Mouse (Mus musculus) heart, embryonic 12.5 days (tissue): ENCODE results near the gene Hoxb4. TPM values are rescaled to one million over a fixed set of nuclear protein-coding genes. Genes with fewer than 3 reads are reported as not detected.
A peak's percentile ranks its signal among the peaks of the same experiment; 100 is the strongest.

Source experiments
- ATAC-seq: fragments of 200-750 bp; cut with Nextera tagmentation; 2 replicates; pipeline ENCODE4 v1.8.0; 2017; ENCODE audit warnings: moderate TSS enrichment, moderate library complexity; ENCODE audit not compliant: insufficient number of reproducible peaks, low FRiP score
- H3K27ac ChIP-seq: fragments of 300-500 bp; sonication (generic); 2 replicates; pipeline ENCODE4 v1.5.1; 2016; ENCODE audit warnings: mild to moderate bottlenecking, moderate library complexity; ENCODE audit not compliant: poor library complexity, severe bottlenecking
- H3K27me3 ChIP-seq: fragments of 300-500 bp; sonication (generic); replicated peaks from 2 replicates; pipeline ENCODE4 v1.6.1; 2016; ENCODE audit warnings: mild to moderate bottlenecking, moderate library complexity
- H3K36me3 ChIP-seq: fragments of 300-500 bp; sonication (generic); 2 replicates; pipeline ENCODE4 v1.6.1; 2016; ENCODE audit warnings: mild to moderate bottlenecking, moderate library complexity
- H3K4me1 ChIP-seq: fragments of 300-500 bp; sonication (generic); replicated peaks from 2 replicates; pipeline ENCODE4 v1.6.1; 2016; ENCODE audit warnings: mild to moderate bottlenecking
- H3K4me2 ChIP-seq: fragments of 300-500 bp; sonication (generic); 2 replicates; pipeline ENCODE4 v1.6.1; 2016; ENCODE audit warnings: mild to moderate bottlenecking, moderate library complexity
- H3K4me3 ChIP-seq: fragments of 300-500 bp; sonication (generic); 2 replicates; pipeline ENCODE4 v1.5.1; 2016; ENCODE audit warnings: mild to moderate bottlenecking
- H3K9ac ChIP-seq: fragments of 300-500 bp; sonication (generic); 2 replicates; pipeline ENCODE4 v1.6.1; 2016; ENCODE audit warnings: mild to moderate bottlenecking, moderate library complexity
- H3K9me3 ChIP-seq: fragments of 300-500 bp; sonication (generic); replicated peaks from 2 replicates; pipeline ENCODE4 v1.6.1; 2016; ENCODE audit warnings: mild to moderate bottlenecking, moderate library complexity
- WGBS: fragments of 180-500 bp; shearing (Covaris S2); methylation state at CpG from one replicate; pipeline ENCODE4 v1.1.7; 2016; 5-methylcytosine and 5-hydroxymethylcytosine counted together
- polyA plus RNA-seq: library from polyadenylated mRNA; unstranded; fragments of >200 nt; fragmentation: Nextera tagmentation; extraction: Ambion mirVana; gene quantifications from 2 replicates; pipeline ENCODE4 v1.2.1, GENCODE M21; 2016

Hoxb4 gene
- polyA plus RNA-seq, 1 experiment from 2014 or later: 0.32 TPM

DNA sequence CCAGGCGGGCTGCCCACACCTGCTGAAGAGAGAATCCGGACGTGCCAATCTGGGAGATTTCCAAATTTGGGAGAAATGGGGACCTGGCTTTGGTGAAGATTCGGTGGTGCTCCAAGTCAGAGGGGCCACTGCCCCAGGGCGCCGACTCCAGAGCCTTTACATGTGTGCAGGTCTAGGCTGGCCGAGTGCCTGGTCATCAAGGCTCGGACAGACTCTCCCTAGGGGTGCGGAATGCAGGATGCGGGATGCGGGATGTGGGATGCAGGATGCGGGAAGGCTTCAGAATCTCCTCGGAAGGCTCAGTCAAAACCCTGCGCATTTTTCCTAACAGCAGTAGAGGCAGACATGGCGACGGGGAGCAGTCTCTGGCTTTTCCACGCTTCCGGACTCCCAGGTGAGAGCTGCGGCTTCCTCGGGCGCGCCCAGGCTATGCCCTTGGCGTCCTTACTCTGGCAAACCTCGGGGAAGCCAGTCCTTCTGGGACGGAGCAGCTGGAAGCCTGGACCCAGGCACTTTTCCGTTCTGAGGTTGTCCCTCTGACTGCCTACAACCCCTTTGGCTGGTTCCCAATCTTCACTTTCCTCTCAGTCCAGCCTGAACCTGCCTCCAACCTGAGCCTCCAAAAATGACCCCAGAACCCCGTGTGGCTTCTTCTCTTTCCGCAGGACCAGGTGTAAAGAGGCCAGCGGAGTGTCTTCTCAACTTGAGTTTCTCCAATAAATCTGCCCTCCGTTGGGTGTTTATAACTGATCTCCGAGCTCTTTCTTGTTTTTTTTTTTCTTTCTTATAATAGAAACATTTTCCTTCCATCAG, 38.4 kb upstream of the Hoxb4 start:
- no peak overlapping the region for H3K9ac ChIP-seq
- H3K27ac ChIP-seq: no peak overlapping the region
- WGBS: 3% methylated on average over 31 of the region's 31 CpGs
- peaks cover 11% of the 10 kb centered on the region for H3K4me1 ChIP-seq
- ATAC-seq: no peak
- peaks cover 93% of the 10 kb centered on the region for H3K27me3 ChIP-seq
- H3K36me3 ChIP-seq: no peaks in the 10 kb centered on the region
- no peak overlapping the region for H3K4me3 ChIP-seq
- H3K4me2 ChIP-seq: no peak overlapping the region
- H3K9me3 ChIP-seq: no peaks in the 10 kb centered on the region

DNA sequence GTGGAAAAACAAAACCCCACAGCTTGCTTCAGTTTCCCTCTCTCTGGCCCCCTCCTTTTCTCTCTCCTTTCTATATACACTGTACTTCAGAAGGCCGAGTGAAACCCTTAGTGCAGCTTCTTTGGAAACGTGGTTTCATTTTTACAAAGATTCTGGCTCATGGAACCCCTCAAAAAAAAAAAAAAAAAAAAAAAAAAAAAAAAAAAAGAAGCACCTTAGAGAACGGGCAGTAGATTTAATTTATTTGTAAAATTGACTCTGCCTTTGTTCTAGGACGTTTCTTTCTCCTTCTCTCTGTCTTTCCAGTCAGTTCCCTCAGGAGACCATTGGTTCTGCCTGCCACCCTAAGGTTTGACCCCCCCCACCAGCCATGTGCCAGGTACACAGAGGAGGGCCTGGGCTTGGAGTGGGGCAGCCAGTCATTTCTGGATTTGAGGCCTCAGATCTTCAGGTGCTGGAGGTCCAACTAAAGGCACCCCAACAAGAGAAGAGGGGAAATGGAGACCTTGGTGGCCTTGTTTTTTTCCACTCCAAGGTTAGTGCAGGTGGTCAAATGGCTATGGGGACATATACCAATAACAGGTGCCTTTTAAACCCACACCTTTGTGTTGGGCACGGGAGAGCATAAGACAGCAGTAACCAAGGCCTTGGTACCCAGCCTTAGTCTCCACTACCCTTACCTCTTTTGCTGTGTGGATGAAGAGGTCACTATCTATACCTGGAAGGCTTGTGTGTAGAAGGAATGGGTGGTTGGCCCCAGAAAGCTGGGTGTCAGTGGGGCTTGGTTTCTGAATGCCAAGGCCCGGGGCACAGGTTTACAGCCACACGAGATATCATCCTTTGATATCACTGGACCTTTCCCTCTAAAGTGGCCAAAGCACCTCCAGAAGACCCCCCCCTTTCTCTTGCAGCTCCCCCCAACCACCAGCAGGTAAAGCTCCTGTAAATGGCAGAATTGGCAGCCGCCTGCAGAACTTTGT, 37.4 kb upstream of the Hoxb4 start:
- H3K36me3 ChIP-seq: no peaks in the 10 kb centered on the region
- WGBS: 12% methylated on average over 8 of the region's 8 CpGs

DNA sequence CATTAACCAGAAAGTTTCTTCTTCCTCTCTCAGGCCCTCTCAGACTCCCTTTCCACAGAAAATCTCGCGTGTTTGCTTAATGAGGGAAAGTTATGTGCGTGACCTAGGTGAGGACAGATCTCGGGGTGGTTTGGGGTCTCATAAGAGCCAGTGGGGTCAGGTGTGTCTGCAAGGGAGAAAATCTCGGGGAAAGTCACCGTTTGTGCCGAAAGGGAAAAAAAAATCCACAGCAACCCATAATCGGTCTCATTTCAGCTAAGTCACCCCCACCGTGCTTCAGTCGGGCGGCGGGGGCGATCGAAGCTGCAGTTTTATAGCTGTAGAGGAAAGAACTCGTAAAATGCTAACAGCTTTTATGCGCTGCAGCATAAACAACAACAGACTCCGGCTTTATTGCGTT, 36.7 kb upstream of the Hoxb4 start:
- no peak overlapping the region for H3K27ac ChIP-seq
- peaks cover 93% of the 10 kb centered on the region for H3K27me3 ChIP-seq
- no peaks in the 10 kb centered on the region for H3K36me3 ChIP-seq
- no peak overlapping the region for H3K4me2 ChIP-seq
- H3K9ac ChIP-seq: no peak overlapping the region
- WGBS: 5% methylated on average over 18 of the region's 18 CpGs
- no peak for ATAC-seq
- no peak overlapping the region for H3K4me3 ChIP-seq
- H3K4me1 ChIP-seq: peaks cover 22% of the 10 kb centered on the region
- no peaks in the 10 kb centered on the region for H3K9me3 ChIP-seq

More for the DNA sequence above, 37.4 kb upstream of the Hoxb4 start:
- Histone ChIP-seq H3K4me3 (no peak overlapping the region), H3K27ac (no peak overlapping the region), H3K4me1 (peaks cover 18% of the 10 kb centered on the region), H3K9ac (no peak overlapping the region), H3K27me3 (peaks cover 93% of the 10 kb centered on the region), H3K9me3 (no peaks in the 10 kb centered on the region), H3K4me2 (no peak overlapping the region)
- no peak for ATAC-seq

DNA sequence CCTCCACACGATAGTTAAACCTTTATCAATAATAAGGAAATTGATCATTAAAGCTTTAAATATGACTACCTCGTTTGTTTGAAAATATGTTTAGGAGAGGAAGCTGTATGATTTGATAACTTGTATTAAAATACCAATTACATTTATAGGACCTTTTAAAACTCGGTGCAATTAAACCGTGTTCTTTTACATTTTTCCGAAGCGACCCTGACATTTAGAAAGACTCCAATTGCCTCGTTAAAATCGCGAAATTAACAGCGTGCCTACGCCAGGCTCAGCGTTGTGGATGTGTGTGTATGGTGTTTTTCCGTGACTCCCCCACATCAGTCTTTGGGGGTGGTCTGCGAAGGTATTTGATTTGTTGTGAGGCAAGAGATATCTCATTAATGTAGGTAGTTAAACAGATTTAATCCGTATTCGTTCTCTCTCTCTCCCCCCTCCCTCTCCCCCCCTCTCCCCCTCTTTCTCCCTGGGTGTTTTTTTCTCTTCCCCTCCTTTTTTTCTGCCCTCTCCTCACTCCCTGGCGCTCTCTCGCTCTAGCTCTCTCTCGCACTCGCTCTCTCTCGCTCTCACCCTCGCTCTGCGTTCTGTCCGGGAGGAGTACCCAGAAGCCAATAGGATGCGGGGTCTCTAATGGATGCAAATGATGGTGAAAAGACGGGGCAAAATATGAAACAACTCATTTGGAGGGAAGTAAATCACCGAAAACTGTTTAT, 36.1 kb upstream of the Hoxb4 start, which contains the start of gene Hoxb8:
Gene Hoxb8, plus strand, starts transcription at position 51 of the 716 bp plus-strand sequence.
- H3K27ac ChIP-seq: no peak within 1 kb of the TSS
- H3K9me3 ChIP-seq: no peaks in the 10 kb centered on the region
- peaks cover 93% of the 10 kb centered on the region for H3K27me3 ChIP-seq
- WGBS: 1% methylated on average over 27 of the region's 27 CpGs
- H3K4me1 ChIP-seq: peaks cover 28% of the 10 kb centered on the region
- ATAC-seq: no peak
- no peaks in the 10 kb centered on the region for H3K36me3 ChIP-seq
- no peak within 1 kb of the TSS for H3K9ac ChIP-seq
- H3K4me3 ChIP-seq: no peak within 1 kb of the TSS
- H3K4me2 ChIP-seq: no peak within 1 kb of the TSS

DNA sequence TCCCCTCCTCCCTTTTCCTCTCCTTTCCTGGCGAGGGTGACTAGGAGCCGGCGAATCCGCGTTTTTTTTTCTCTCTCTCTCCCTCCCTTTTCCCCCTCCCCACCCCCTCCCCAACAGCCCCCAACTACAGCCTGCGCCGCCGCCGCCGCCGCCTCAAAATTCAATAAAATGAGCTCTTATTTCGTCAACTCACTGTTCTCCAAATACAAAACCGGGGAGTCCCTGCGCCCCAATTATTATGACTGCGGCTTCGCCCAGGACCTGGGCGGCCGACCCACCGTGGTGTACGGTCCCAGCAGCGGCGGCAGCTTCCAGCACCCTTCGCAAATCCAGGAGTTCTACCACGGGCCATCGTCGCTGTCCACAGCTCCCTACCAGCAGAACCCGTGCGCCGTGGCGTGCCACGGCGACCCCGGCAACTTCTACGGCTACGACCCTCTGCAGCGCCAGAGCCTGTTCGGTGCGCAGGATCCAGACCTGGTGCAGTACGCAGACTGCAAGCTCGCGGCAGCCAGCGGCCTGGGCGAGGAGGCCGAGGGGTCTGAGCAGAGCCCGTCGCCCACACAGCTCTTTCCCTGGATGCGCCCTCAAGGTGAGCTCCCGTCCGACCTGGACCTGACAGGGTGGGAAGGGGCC, 35.2 kb upstream of the Hoxb4 start:
- H3K4me1 ChIP-seq: peaks cover 30% of the 10 kb centered on the region
- H3K27me3 ChIP-seq: peaks cover 93% of the 10 kb centered on the region
- H3K4me2 ChIP-seq: no peak overlapping the region
- no peaks in the 10 kb centered on the region for H3K36me3 ChIP-seq
- H3K9ac ChIP-seq: no peak overlapping the region
- ATAC-seq: 0 out of 2 replicates have a peak, but pooled peaks have one; percentile 22
- WGBS: under 1% methylated on average over 46 of the region's 49 CpGs
- no peaks in the 10 kb centered on the region for H3K9me3 ChIP-seq
- no peak overlapping the region for H3K27ac ChIP-seq
- H3K4me3 ChIP-seq: no peak overlapping the region

DNA sequence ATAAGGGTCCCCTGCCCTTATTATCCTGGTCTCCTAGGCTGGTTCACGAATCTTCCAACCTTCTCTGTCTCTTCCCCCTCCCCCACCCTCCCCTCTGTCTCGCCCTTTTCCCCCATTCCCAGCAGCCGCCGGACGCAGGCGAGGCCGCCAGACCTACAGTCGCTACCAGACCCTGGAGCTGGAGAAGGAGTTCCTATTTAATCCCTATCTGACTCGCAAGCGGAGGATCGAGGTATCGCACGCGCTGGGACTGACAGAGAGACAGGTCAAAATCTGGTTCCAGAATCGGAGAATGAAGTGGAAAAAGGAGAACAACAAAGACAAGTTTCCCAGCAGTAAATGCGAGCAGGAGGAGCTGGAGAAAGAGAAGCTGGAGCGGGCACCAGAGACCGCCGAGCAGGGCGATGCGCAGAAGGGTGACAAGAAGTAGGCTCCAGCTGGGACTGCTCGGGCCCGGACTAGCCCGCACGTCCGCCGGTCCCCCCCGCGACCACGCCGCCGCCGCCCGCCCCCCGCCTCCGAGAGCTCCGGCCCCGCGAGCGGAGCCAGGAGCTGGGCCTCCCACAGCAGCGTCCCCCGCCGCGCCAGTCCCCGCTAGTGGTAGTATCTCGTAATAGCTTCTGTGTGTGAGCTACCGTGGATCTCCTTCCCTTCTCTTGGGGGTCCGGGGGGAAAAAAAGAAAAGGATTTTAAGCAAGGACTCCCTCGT, 33.9 kb upstream of the Hoxb4 start:
- H3K9me3 ChIP-seq: no peaks in the 10 kb centered on the region
- WGBS: under 1% methylated on average over 43 of the region's 49 CpGs
- no peaks in the 10 kb centered on the region for H3K36me3 ChIP-seq
- peak overlapping the region; percentile 40 for H3K4me3 ChIP-seq
- peak overlapping the region; percentile 70 for H3K4me2 ChIP-seq
- 0 out of 2 replicates have a peak, but pooled peaks have one; percentile 33 for ATAC-seq
- H3K27ac ChIP-seq: no peak overlapping the region
- peaks cover 97% of the 10 kb centered on the region for H3K27me3 ChIP-seq
- H3K9ac ChIP-seq: no peak overlapping the region
- H3K4me1 ChIP-seq: peaks cover 30% of the 10 kb centered on the region

DNA sequence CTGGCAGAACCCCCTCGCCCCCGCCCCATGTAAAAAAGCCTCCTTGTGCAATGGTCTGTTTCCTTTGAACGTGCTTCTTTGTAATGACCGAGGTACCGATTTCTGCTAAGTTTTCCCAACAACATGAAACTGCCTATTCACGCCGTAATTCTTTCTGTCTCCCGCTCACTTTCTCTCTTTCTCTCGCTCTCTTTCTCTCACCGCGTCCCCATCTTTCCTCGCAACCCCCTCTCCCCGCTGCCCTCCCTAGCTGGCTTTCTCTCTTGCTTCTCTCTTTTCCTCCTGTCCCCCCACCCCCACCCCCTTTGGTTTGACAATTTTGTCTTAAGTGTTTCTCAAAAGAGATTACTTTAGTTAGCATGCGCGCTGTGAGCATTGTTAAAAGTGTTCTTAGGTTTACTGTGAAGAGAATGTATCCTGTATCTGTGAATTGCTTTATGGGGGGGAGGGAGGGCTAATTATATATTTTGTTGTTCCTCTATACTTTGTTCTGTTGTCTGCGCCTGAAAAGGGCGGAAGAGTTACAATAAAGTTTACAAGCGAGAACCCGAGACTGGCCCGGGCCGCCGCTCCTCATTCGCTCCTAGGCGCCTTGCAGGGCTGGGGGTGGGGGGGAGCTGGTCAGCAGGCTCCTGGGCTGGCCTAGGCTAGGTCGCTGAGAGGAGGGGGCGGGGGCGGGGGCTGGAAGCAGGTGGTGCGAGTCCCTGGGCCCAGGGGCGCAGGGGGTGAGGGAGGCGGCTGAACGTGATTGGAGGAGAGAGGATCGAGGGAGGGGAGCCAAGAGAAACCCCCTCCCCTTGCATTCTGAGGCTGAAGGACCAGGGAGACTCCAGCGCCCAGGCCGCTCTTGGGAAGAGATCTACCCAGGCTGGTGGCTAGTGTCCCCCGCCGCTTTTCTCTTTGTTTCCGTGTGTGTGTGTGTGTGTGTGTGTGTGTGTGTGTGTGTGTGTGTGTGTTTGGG, 33.0 kb upstream of the Hoxb4 start:
- Histone ChIP-seq H3K27me3 (peaks cover 97% of the 10 kb centered on the region), H3K4me3 (peak overlapping the region; percentile 40), H3K27ac (no peak overlapping the region), H3K9me3 (no peaks in the 10 kb centered on the region), H3K4me2 (peak overlapping the region; percentile 70), H3K4me1 (peaks cover 30% of the 10 kb centered on the region), H3K36me3 (no peaks in the 10 kb centered on the region), H3K9ac (no peak overlapping the region)
- no peak for ATAC-seq
- under 1% methylated on average over 34 of the region's 37 CpGs for WGBS

DNA sequence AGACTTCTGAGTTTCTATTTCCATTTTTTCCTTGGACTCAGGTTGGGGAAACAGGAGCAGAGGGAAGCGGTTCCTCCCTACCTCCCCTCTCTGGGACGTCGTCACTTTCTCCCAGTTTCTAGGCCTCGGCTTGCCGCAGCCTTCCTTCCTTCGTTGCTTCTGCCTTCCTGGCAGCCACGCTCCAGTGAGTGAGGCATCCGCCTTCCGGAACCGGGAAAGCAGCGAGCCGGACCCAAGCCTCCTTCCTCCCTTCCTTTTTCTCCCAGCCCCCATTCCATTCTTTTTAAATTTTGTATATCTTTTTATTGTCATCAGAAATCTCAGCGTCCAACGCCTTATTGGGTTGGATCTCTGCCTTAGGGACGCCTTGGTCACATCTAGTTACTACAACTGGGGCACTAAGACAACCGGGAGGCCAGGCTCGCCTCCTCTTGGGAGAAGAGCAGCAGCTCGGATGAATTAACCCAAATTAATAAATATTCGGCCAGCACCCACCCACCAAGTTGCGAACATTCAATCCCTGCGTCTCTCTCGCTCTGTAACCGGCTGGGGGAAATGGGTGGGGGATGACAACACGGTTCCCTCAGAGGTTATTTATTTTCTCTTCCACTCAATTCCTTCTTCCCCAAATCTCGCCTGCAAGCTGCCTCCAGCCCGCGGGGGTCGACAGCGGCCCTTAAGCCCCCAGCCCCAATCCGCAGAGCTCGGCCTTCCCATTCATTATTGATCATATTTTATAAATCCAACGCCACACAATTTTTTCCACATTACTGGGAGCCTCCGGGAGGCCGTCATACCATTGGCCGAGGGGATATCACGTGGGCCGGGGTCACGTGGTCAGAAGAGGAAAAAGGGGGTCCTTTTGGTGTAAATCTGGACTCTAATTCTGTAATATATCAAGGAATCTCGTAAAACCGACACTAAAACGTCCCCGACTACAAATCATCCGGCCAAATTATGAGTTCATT, 32.0 kb upstream of the Hoxb4 start, which contains the start of gene Hoxb7:
Gene Hoxb7, plus strand, starts transcription at position 853 of the 968 bp plus-strand sequence.
- H3K4me1 ChIP-seq: peaks cover 30% of the 10 kb centered on the region
- no peaks in the 10 kb centered on the region for H3K36me3 ChIP-seq
- H3K27me3 ChIP-seq: peaks cover 98% of the 10 kb centered on the region
- peak within 1 kb of the TSS; percentile 42 for H3K4me2 ChIP-seq
- H3K9me3 ChIP-seq: no peaks in the 10 kb centered on the region
- 2% methylated on average over 43 of the region's 43 CpGs for WGBS
- no peak for ATAC-seq
- H3K9ac ChIP-seq: no peak within 1 kb of the TSS
- H3K27ac ChIP-seq: no peak within 1 kb of the TSS
- peak within 1 kb of the TSS; percentile 15 for H3K4me3 ChIP-seq
